Mouse (Mus musculus): Measurements from ENCODE around the gene Gm5795.
"Not testable (repeated sequence)": the region's sequence is repeated elsewhere in the genome, so short reads cannot be mapped to it uniquely, and the experiment has no call there.

- not testable (repeated sequence) for TF ChIP-seq EP300, CTCF (IDR thresholded peaks at IDR 0.05; ENCODE audit: low read depth)
Measured at GRCm38 (mm10) chr14:3187955-3188354, at the start of gene Gm5795.
